Mouse (Mus musculus) forebrain, embryonic 11.5 days (tissue): ENCODE results near the gene Olfr27. TPM values are rescaled to one million over a fixed set of nuclear protein-coding genes. Genes with fewer than 3 reads are reported as not detected.

Experiments
- ATAC-seq: fragments of 200-750 bp; cut with Nextera tagmentation; replicated peaks from 2 replicates; pipeline ENCODE4 v1.8.0; 2017; ENCODE audit warnings: moderate TSS enrichment; ENCODE audit not compliant: low FRiP score
- DNase-seq: peaks from one replicate; pipeline ENCODE4 v3.0.0-alpha.2; 2017; ENCODE audit warnings: low spot score
- H3K27ac ChIP-seq: fragments of 300-500 bp; sonication (generic); 2 replicates; pipeline ENCODE4 v1.5.1; 2014; ENCODE audit warnings: low read depth, low read length
- H3K27me3 ChIP-seq: fragments of 300-500 bp; sonication (generic); 2 replicates; pipeline ENCODE4 v1.6.1; 2014; ENCODE audit warnings: mild to moderate bottlenecking, low read length, mixed read lengths; ENCODE audit not compliant: control insufficient read depth, insufficient read depth
- H3K36me3 ChIP-seq: fragments of 300-500 bp; sonication (generic); 2 replicates; pipeline ENCODE4 v1.6.1; 2014; ENCODE audit warnings: mild to moderate bottlenecking, low read length, moderate library complexity, mixed read lengths; ENCODE audit not compliant: control insufficient read depth, insufficient read depth
- H3K4me1 ChIP-seq: fragments of 300-500 bp; sonication (generic); replicated peaks from 2 replicates; pipeline ENCODE4 v1.6.1; 2014; ENCODE audit warnings: low read length, mixed read lengths; ENCODE audit not compliant: control insufficient read depth, insufficient read depth
- H3K4me2 ChIP-seq: fragments of 300-500 bp; sonication (generic); 2 replicates; pipeline ENCODE4 v1.6.1; 2014; ENCODE audit warnings: low read depth, mild to moderate bottlenecking, low read length, moderate library complexity, mixed read lengths; ENCODE audit not compliant: severe bottlenecking
- H3K4me3 ChIP-seq: fragments of 300-500 bp; sonication (generic); 2 replicates; pipeline ENCODE4 v1.5.1; 2014; ENCODE audit warnings: low read depth, low read length
- H3K9ac ChIP-seq: fragments of 300-500 bp; sonication (generic); 2 replicates; pipeline ENCODE4 v1.6.1; 2014; ENCODE audit warnings: low read length
- H3K9me3 ChIP-seq: fragments of 300-500 bp; sonication (generic); 2 replicates; pipeline ENCODE4 v1.6.1; 2016; ENCODE audit warnings: low read length, mixed read lengths; ENCODE audit not compliant: control insufficient read depth
- WGBS: fragments of 180-500 bp; shearing (Covaris S2); extraction: QIAGEN DNeasy Blood & Tissue Kit; methylation state at CpG from one replicate; pipeline ENCODE4 v1.1.7; 2014; 5-methylcytosine and 5-hydroxymethylcytosine counted together
- polyA plus RNA-seq: library from polyadenylated mRNA; unstranded; fragments of >200 nt; fragmentation: Nextera tagmentation; extraction: Ambion mirVana; gene quantifications from 2 replicates; pipeline ENCODE4 v1.2.1, GENCODE M21; 2014

The Olfr27 gene
- polyA plus RNA-seq: not detected in 2 replicates

GRCm38 (mm10) chr9:39127831-39128230 is at the start of gene Olfr27:
Olfr27 (plus strand) TSS chr9:39128131.
- Histone ChIP-seq H3K4me3 (no peak within 1 kb of the TSS), H3K27me3 (no peaks in the 10 kb centered on the region), H3K4me1 (no peaks in the 10 kb centered on the region), H3K9me3 (no peaks in the 10 kb centered on the region), H3K36me3 (no peaks in the 10 kb centered on the region), H3K4me2 (no peak within 1 kb of the TSS), H3K9ac (no peak within 1 kb of the TSS), H3K27ac (no peak within 1 kb of the TSS)
- ATAC-seq (no peak), DNase-seq (no peak)

- H3K4me3 ChIP-seq: no peak within 1 kb of the TSS
- H3K4me2 ChIP-seq: no peak within 1 kb of the TSS
- 89% methylated on average over 2 of the region's 2 CpGs for WGBS
- H3K36me3 ChIP-seq: no peaks in the 10 kb centered on the region
- DNase-seq: no peak
- ATAC-seq: no peak
- H3K4me1 ChIP-seq: no peaks in the 10 kb centered on the region
- no peaks in the 10 kb centered on the region for H3K9me3 ChIP-seq
- H3K27ac ChIP-seq: no peak within 1 kb of the TSS
- no peaks in the 10 kb centered on the region for H3K27me3 ChIP-seq
- H3K9ac ChIP-seq: no peak within 1 kb of the TSS
Measured at GRCm38 (mm10) chr9:39078787-39079186, 49.1 kb upstream of the Olfr27 start, which contains the start of gene Olfr938. Olfr938 (minus strand) TSS chr9:39078887.

GRCm38 (mm10) chr9:39127326-39127725 is 605 bp upstream of the Olfr27 start:
- Histone ChIP-seq H3K4me3 (no peak overlapping the region), H3K4me1 (no peaks in the 10 kb centered on the region), H3K27me3 (no peaks in the 10 kb centered on the region), H3K9me3 (no peaks in the 10 kb centered on the region), H3K27ac (no peak overlapping the region), H3K4me2 (no peak overlapping the region), H3K9ac (no peak overlapping the region), H3K36me3 (no peaks in the 10 kb centered on the region)
- ATAC-seq (no peak), DNase-seq (no peak)
- WGBS: 76% methylated on average over 1 of the region's 1 CpGs

- WGBS: 71% methylated on average over 1 of the region's 1 CpGs
- no peaks in the 10 kb centered on the region for H3K36me3 ChIP-seq
- H3K4me1 ChIP-seq: no peaks in the 10 kb centered on the region
- H3K27me3 ChIP-seq: no peaks in the 10 kb centered on the region
- H3K4me2 ChIP-seq: no peak overlapping the region
- DNase-seq (no peak), ATAC-seq (no peak)
- H3K9ac ChIP-seq: no peak overlapping the region
- H3K4me3 ChIP-seq: no peak overlapping the region
- no peaks in the 10 kb centered on the region for H3K9me3 ChIP-seq
- no peak overlapping the region for H3K27ac ChIP-seq
Measured at GRCm38 (mm10) chr9:39152401-39152800, 24.5 kb downstream of the Olfr27 start.

- DNase-seq (no peak), ATAC-seq (no peak)
- no peak within 1 kb of the TSS for H3K27ac ChIP-seq
- no peak within 1 kb of the TSS for H3K4me3 ChIP-seq
- H3K9ac ChIP-seq: no peak within 1 kb of the TSS
- no peak within 1 kb of the TSS for H3K4me2 ChIP-seq
- no peaks in the 10 kb centered on the region for H3K4me1 ChIP-seq
- no peaks in the 10 kb centered on the region for H3K36me3 ChIP-seq
- H3K9me3 ChIP-seq: no peaks in the 10 kb centered on the region
- no peaks in the 10 kb centered on the region for H3K27me3 ChIP-seq
- WGBS: 92% methylated on average over 5 of the region's 5 CpGs
Measured at GRCm38 (mm10) chr9:39166004-39166403, 38.1 kb downstream of the Olfr27 start, which contains the start of gene Olfr943. Olfr943 (plus strand) TSS chr9:39166304.

Other genes starting within 250 kb of the Olfr27 start
- not detected in 2 replicates for gene Olfr930, start 198.3 kb upstream of the Olfr27 start, polyA plus RNA-seq
- gene Olfr933, start 155.8 kb upstream of the Olfr27 start, polyA plus RNA-seq: not detected in 2 replicates
- gene Olfr934, start 139.8 kb upstream of the Olfr27 start, polyA plus RNA-seq: not detected in 2 replicates
- not detected in 2 replicates for gene Olfr935, start 128.4 kb upstream of the Olfr27 start, polyA plus RNA-seq
- gene Olfr146, start 104.8 kb upstream of the Olfr27 start, polyA plus RNA-seq: not detected in 2 replicates
- not detected in 2 replicates for gene Olfr937, start 63.2 kb upstream of the Olfr27 start, polyA plus RNA-seq
- not detected in 2 replicates for gene Olfr938, start 49.2 kb upstream of the Olfr27 start, polyA plus RNA-seq
- not detected in 2 replicates for gene Olfr943, start 38.2 kb downstream of the Olfr27 start, polyA plus RNA-seq
- gene Olfr944, start 73.8 kb downstream of the Olfr27 start, polyA plus RNA-seq: not detected in 2 replicates
- not detected in 2 replicates for gene Olfr1537, start 121.9 kb downstream of the Olfr27 start, polyA plus RNA-seq
- not detected in 2 replicates for gene Olfr945, start 148.7 kb downstream of the Olfr27 start, polyA plus RNA-seq
- gene Olfr948, start 197.9 kb downstream of the Olfr27 start, polyA plus RNA-seq: not detected in 2 replicates